Mouse (Mus musculus) splenic B cell, adult 2 months (primary cell): ENCODE measurements at regions not wholly inside any gene's neighbourhood (a gene's known extent, or its start where the extent isn't known, plus 50 kb on each side); places are given as distances from the start of the nearest gene placed in this dataset.

Source experiments
- DNase-seq: peaks from one replicate; pipeline ENCODE4 v3.0.0-alpha.2; 2011; ENCODE audit warnings: low read depth, low spot score
- H3K27me3 ChIP-seq: 2 replicates; pipeline ENCODE4 v1.6.1; 2012; ENCODE audit warnings: mild to moderate bottlenecking, low read length, moderate library complexity, mixed read lengths; ENCODE audit not compliant: control insufficient read depth, poor library complexity, insufficient read depth, severe bottlenecking
- H3K36me3 ChIP-seq: 2 replicates; pipeline ENCODE4 v1.6.1; 2012; ENCODE audit warnings: mild to moderate bottlenecking, low read length, moderate library complexity, mixed read lengths; ENCODE audit not compliant: control insufficient read depth, poor library complexity, insufficient read depth, severe bottlenecking

DNA sequence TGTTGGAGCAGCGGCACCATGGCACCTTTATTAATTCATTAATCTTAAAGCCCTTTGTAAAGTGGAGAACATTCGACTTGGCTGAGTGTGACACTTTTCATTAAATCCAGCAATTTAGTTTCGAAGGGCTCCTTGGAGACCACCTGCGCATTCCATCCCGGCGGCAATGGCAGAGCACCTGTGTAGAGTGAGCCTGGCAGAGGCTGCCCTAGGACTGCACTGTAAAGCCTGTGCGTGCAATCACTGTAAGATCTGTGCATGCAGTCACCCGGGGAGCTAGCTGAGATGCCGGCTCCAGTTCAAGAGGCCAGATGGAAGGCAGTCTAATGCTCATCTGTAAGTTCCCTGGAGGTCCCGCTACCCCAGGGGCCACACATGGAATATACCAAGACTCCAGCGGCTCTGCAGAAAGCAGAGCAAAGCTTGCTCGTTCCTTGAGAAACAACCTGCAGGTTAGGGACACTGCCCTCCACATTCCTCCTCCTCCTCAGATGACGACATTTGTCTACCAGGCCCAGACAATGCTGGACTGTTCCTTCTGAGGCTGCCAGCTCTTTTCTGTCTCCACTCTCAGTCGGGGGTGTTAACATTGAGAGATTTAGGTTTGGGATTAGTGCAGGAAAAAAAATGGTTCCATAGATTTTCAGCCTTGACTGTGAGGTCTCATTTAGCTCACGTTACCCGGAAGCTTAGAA lies 65.2 kb upstream of the Mkln1 start:
- no peaks in the 10 kb centered on the region for H3K27me3 ChIP-seq
- no peaks in the 10 kb centered on the region for H3K36me3 ChIP-seq
- DNase-seq: no peak

GRCm38 (mm10) chr6:31334086-31334485 lies 64.4 kb upstream of the Mkln1 start:
- Histone ChIP-seq H3K36me3 (no peaks in the 10 kb centered on the region), H3K27me3 (no peaks in the 10 kb centered on the region)
- DNase-seq: no peak

DNA sequence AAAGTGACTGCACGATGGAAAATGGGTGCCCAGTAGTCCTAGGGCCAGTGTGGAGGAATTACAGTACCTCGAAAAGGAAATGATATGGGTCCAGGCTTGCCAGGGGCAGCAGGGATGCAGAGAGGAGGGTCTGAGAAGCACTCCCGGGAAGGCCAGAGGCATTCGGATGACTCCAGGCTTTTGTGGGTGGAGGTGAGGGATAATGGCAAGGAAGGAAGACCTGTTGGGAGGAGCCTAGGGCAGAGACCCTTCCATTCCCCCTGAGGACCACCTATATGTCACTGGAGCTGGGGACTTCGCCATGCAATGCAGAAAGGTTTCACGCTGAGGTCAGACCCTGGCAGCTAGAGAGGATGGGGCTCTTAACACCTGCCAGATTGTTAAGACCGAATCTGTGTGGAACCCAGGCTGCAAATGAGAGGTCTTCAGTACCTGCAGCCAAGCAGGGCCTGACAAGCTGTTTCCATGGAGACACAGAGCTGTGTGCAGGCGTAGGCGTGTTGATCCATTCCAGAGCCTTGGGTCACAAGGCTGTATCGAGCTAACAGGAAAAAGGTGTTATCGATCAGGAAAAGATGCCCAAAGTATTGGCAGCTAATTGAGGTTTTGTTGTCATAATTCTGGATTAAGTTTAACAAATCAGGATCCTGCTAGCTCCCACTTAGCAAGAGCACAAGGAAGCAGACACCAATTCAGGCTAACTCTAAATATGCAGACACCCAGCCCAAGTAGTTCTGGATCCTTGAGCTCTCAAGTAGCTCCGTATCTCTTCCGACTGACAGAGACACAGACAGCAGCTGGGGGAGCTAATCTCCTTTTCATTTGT lies 59.2 kb upstream of the Mkln1 start:
- no peak for DNase-seq
- no peaks in the 10 kb centered on the region for H3K27me3 ChIP-seq
- H3K36me3 ChIP-seq: no peaks in the 10 kb centered on the region

- Histone ChIP-seq H3K27me3 (no peaks in the 10 kb centered on the region), H3K36me3 (no peaks in the 10 kb centered on the region)
- DNase-seq: no peak
Observed at GRCm38 (mm10) chr6:31339948-31340250, 58.6 kb upstream of the Mkln1 start.

- H3K27me3 ChIP-seq: no peaks in the 10 kb centered on the region
- no peaks in the 10 kb centered on the region for H3K36me3 ChIP-seq
- no peak for DNase-seq
Observed at GRCm38 (mm10) chr6:31345366-31346084, 53.0 kb upstream of the Mkln1 start.

DNA sequence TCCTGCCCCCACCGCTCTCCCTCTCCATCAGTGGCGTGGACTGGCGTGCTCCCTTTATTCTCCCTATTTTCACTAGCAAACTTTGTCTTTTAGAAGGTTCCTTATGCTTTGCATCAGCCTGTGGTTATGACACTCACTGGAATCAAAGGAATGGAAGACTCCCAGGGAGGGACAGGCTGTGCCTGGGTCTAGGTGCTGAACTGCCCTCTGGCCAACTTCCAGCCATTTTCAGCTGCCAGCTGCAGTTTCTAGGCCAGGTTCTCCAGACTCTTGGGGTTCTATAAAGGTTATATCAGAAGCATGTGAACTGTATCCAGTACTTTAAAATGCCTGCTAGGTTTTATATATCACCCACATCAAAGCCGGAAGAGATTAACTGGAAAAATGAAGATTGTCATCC lies 50.2 kb upstream of the Mkln1 start:
- Histone ChIP-seq H3K36me3 (no peaks in the 10 kb centered on the region), H3K27me3 (no peaks in the 10 kb centered on the region)
- no peak for DNase-seq
